Mouse (Mus musculus) c-Kit-positive CD71-positive TER-119-negative erythroid progenitor cells, embryonic 14.5 days (primary cell): Measurements from ENCODE around the gene Psmg1.
"Not testable (repeated sequence)": the region's sequence is repeated elsewhere in the genome, so short reads cannot be mapped to it uniquely, and the experiment has no call there.

ENCODE experiments used
- DNase-seq: peaks from one replicate; pipeline ENCODE4 v3.0.0-alpha.2; 2013; ENCODE audit warnings: low read depth

Gene Psmg1

DNA sequence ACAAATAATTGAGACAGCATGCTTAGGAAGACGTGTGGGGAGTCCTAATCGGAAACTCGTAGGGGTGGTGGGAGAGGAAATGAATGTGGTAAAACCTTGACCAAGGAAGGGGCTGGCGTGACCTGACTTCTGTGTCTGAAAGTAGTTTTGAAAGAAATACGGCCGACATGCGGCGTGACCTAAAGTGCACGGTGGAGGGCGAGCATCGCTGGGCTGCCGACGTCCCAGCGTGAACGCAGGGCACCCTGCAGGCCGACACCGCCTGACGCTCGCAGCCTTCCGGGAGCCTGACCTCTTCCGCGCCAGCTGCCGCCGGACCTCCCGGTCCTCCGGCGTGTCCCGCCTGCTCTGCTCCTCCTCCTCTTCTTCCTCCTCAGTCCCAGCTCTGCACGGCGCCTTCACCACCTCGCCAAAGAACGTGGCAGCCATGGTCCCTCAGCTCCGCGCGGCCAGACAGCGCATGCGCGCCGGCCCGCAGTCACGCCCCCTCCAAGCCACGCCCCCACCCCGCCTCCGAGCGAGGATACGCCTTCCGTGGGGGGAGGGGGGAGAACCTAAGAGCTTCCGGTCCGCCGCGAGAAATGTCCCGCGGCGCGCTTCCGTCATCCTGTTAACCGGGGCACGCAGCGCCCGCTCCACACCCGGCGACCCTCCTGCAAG is at the start of gene Psmg1:
Gene Psmg1, minus strand, starts transcription at position 499 of the 660 bp plus-strand sequence.
- DNase-seq = peak; percentile 83

DNA sequence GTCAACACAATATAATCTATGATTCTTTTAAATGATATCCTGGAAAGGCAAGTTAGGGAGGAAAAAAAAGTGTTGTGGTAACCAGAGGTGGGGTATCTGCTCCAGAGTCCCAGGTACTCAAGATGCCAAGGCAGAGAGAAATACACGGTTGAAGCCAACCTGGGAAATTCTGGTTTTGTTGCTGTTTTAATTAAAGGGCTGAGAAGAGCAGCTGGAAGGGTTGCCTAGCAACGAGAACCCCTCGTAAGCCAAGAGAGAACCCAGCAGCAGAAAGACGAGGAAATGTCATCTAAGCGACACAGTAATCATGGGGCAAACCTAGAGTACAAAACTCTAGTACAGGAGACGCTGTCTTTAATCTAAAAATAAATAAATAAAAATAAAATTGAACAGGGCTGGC is 48.8 kb upstream of the Psmg1 start:
- DNase-seq = no peak

GRCm38 (mm10) chr16:96034473-96034872 is 43.7 kb upstream of the Psmg1 start:
- no peak for DNase-seq

DNA sequence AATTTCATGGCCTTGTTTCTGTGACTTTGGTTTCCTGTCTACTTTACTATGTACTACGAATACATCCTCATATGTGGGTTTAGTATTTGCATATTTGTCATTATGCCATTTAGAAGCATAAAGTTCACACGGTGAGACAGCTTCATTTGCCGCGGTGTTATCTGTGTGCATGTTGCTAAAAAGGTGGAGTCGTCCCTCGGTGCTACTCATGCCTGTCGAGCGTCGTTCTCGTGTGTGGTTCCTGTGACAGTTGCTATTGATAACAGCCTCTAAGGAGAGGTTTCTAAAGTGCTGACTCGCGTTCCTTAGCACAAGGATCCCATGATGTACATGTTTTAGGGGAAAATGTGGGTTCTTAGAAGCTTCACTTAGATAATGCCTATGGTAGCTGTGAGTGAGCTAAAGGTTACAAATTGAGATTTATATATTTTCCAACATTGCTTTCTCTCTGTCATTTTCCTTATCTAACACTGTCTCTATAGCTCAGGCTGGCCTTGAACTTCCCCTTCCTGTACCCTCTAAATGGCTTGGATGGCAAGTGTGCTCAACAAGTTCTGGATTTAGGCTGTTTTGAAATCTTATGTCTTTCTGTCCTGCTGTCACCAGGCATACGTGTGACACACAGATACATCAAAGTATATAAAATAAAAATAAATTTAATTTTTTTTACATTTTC is 41.7 kb upstream of the Psmg1 start:
- DNase-seq = peak; percentile 64

- DNase-seq = no peak
Observed at GRCm38 (mm10) chr16:96030476-96031102, 39.8 kb upstream of the Psmg1 start.

GRCm38 (mm10) chr16:96026256-96026655 is 35.5 kb upstream of the Psmg1 start:
- DNase-seq = no peak

- no peak for DNase-seq
Observed at GRCm38 (mm10) chr16:96025244-96025643, 34.5 kb upstream of the Psmg1 start.

DNA sequence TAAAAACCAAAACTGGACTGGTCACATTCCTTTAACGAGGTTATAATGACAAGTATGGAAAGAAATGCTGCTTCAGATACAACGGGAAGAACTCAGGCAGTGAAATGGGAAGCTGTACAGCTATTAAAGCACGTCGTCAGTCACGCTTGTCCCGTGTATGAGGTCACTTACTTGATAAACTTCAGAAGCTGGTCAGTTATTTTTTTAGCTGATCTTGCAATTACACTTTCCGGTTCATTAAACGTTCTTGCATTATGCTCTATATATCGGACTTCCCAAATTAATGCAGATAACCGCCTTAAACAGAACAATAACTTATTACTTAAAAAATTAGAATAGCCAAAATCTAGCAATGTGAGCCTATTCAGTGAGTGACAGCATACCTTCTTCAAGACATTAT is 30.3 kb upstream of the Psmg1 start:
- DNase-seq = no peak

DNA sequence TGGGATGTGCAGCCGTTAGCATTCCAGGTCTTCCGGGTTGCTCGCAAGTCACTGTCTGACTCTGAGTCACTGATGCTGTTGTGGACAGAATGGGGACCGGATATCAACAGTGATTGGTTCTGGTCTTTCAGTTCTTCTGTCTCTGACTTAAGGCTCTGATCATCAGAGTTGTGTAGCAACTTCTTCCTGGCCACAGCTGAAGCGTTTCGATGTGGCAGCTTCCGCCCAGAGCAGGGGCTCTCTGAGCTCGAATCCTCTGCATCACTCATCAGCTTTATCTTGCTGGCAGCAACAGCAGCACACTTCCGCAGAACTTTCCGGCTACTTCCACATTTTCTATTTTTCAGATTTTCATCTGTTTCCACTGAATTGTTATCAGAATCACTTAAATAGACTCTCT is 18.4 kb upstream of the Psmg1 start:
- not testable (repeated sequence) for DNase-seq

DNA sequence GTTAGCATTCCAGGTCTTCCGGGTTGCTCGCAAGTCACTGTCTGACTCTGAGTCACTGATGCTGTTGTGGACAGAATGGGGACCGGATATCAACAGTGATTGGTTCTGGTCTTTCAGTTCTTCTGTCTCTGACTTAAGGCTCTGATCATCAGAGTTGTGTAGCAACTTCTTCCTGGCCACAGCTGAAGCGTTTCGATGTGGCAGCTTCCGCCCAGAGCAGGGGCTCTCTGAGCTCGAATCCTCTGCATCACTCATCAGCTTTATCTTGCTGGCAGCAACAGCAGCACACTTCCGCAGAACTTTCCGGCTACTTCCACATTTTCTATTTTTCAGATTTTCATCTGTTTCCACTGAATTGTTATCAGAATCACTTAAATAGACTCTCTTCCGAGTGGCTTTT is 13.5 kb upstream of the Psmg1 start:
- not testable (repeated sequence) for DNase-seq

DNA sequence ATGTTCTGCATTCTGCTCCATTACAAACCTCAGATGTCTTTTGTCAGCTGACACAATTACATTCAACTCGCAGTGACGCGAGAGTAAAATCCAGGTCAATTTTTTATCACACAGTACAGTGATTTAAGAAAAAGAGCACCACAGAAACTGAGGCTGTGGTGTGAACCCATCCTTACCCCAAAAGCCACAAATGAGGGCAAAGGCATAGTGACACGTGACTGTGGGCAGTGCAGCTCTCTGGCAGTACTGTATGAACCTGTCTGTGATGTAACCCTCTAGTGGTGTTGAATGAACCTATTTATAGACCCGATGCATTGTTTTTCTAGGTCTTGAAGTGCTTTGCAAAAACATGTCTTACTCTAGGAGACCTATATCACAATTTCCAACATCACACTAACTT is 8.5 kb upstream of the Psmg1 start:
- DNase-seq = no peak

DNA sequence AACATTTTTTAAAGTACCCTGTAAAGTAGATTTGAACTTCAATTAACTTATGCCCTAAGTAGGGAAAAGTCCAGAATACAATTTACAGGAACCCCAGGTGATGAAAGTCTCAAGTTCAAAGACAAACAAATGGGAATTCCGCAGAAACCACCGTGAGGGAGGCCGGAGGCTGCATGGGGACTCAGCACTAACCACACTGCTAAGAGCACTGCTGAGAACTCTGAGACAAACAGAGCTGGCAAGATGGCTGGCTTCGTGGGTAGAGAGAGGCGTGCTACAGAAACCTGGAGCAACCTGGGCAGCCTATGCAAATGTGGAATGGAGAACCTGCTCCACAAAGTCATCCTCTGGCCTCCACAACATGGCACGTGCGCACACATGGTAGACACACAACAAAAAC is 5.4 kb upstream of the Psmg1 start:
- no peak for DNase-seq

- DNase-seq = not testable (repeated sequence)
Observed at GRCm38 (mm10) chr16:95994576-95994975, 3.8 kb upstream of the Psmg1 start.

DNA sequence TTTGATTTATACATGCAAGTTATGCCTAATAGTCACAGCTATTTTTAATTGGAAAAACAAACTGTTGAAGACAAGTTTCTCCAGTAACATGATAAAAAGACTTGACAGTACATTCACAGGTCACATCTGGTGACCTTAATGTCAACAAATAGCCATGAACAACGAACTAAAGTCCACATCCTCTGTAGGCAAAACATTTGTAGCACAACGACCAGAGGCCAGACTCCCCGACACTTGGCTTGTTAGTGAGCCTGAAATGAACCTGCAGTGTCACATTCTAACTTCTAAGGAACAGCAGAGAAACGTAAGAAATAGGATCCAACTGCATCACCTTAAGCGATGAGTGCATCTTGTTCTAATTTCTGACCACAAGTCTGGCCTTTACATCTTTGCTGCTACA is 1.8 kb upstream of the Psmg1 start:
- no peak for DNase-seq

DNA sequence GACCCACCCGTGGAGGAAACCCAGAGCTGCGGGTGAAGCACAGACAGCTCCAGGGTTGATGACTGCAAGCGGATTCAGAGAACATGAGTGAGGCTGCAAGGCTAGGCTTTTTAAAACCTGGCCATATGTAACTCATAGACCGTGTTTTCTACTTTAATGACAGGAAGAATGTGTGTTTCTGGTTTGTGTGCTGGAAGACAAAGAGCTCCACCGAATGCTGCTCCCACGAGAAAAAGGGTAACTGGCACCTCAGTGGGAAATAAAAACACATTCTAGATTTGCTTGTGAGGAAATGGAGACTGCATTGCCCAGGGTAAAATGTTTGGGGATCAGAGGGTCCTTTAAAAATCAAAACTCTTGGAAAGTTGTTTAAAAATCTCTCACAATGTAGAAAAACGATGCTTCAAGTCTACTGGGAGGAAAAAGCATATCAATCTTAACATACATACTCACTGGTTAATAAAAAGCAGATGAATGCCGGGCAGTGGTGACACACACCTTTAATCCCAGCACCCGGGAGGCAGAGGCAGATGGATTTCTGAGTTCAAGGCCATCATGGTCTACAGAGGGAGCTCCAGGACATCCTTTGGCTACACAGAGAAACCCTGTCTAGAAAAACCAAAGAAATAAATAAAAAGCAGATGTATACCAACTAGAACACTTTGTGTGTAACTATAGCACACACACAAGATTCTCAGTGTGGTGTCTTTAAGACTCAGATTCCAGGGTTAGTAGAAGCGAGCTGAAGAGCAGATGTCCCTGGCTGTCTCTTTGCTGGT is 551 bp upstream of the Psmg1 start:
- DNase-seq = peak; percentile 34

DNA sequence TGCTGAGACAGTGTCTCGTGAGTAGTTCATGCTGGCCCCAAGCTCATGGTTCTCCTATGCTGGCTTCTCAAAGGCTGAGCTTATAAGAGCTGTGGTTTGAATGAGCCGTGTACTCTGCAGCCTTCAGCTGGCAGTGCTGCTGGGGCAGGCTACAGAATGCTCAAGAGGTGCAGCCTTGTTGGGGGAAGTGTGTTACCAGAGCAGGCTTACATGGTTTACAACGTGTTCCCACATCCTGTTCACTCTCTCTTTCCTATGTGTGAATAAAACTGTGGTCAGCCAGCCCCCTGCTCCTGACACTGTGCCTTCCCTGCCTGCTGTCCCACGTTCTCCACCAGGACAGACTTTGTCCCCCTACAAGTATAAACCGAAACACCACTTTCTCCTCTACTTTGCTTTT is 5.8 kb downstream of the Psmg1 start:
- no peak for DNase-seq

- DNase-seq = no peak
Observed at GRCm38 (mm10) chr16:95983601-95984000, 7.2 kb downstream of the Psmg1 start.

GRCm38 (mm10) chr16:95970841-95971240 is 19.9 kb downstream of the Psmg1 start:
- no peak for DNase-seq

GRCm38 (mm10) chr16:95967455-95967854 is 23.3 kb downstream of the Psmg1 start:
- no peak for DNase-seq

DNA sequence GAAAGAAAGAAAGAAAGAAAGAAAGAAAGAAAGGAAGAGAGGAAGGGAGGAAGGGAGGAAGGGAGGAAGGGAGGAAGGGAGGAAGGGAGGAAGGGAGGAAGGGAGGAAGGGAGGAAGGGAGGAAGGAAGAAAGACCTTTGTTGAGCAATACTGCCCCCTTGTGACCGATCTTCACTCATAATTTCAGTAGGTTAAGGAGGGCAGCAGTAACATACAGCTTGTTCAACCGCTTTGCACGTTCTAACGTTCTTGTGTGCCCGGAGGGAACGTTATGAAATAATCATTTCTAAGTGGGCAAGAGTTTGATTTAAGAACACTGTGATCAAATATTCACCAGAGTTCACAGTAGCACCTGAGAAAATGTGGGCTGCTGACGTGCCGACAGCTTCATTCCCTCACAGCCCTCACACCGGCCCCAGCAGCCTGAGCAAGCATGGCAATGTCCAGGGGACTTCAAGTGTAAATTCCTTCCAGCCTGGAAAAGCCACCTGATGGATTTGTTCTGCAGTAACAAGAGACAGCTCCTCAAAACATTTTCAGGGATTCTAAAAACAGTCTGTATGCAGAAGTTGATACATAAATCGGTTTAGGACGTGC is 26.2 kb downstream of the Psmg1 start:
- peak; percentile 43 for DNase-seq

DNA sequence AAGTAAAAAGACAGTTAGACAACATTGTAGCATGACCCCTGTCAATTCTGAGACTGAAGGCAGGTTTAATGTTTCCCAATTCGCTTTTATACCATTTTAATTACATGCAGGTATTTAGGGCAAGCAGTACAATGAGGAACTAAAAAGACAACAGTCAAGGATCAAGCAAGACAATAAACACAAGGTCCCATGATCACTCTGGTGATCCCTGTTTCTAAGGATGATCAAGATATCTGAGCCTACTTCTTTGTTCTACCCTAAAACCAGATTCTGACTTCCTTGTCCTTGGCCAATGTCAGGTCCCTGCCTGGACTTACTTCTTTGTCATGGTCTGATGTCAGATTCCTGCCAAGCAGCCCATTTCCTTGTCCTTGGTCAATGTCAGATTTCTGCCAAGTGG is 29.3 kb downstream of the Psmg1 start:
- DNase-seq = not testable (repeated sequence)

DNA sequence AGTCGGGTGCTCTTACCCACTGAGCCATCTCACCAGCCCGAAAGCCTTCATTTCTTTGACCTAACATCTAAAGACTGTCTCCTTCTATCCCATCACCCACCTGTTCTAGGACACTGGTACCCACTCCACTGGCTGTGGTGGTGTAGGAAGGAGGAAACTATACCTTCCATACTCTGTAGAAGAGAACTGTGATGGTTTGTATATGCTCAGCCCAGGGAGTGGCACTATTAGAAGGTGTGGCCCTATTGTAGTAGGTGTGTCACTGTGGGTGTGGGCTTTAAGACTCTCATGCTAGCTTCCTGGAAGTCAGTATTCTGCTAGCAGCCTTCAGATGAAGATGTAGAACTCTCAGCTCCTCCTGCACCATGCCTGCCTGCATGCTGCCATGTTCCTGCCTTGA is 30.1 kb downstream of the Psmg1 start:
- DNase-seq = not testable (repeated sequence)
